Mouse (Mus musculus): ENCODE measurements around the gene Prkca. TPM values are rescaled to one million over a fixed set of nuclear protein-coding genes. Genes with fewer than 3 reads are reported as not detected.

Gene Prkca
- polyA plus RNA-seq, 1 experiment = 42.3 TPM

DNA sequence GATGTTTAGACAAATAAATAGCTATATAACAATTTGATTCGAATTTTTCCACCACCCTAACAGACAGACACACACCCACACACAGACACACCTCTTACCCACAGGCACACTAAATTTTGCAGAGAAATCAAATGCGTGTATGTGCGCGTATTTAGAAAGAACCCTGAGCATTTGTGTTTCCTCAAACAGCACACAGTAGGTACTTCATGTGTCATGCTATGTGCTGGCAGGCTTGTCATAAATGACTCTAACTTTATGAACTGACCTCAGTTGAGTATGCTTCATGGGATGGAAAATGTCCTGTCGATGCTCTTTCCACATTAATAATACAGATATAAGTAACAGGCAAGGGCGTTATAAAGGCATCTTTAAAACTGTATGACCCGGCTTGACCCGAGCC, 17.8 kb downstream of the Prkca start:
- Histone ChIP-seq H3K4me1 (ENCODE audit: control insufficient read depth, insufficient read depth, low read length) (peaks cover 4% of the 10 kb centered on the region; the same call in 1 of the 2 replicates), H3K4me3 (ENCODE audit: insufficient read depth, low read length) (no peak overlapping the region), H3K27ac (ENCODE audit: insufficient read depth, low read length) (no peak overlapping the region)
- TF ChIP-seq CTCF (IDR thresholded peaks at IDR 0.05; ENCODE audit: extremely low read depth, insufficient read depth, low read length) (no peak), POLR2A (IDR thresholded peaks at IDR 0.05; ENCODE audit: extremely low read depth, insufficient read depth, low read length) (no peak)

GRCm38 (mm10) chr11:108322156-108322555, 21.6 kb downstream of the Prkca start:
- no peak for TF ChIP-seq CTCF (IDR thresholded peaks at IDR 0.05; ENCODE audit: extremely low read depth, insufficient read depth, low read length)
- TF ChIP-seq POLR2A (IDR thresholded peaks at IDR 0.05; ENCODE audit: extremely low read depth, insufficient read depth, low read length) = no peak
- H3K27ac ChIP-seq (ENCODE audit: insufficient read depth, low read length) = no peak overlapping the region
- no peak overlapping the region for H3K4me3 ChIP-seq (ENCODE audit: insufficient read depth, low read length)
- peaks cover 2% of the 10 kb centered on the region; the same call in 1 of the 2 replicates for H3K4me1 ChIP-seq (ENCODE audit: control insufficient read depth, insufficient read depth, low read length)

DNA sequence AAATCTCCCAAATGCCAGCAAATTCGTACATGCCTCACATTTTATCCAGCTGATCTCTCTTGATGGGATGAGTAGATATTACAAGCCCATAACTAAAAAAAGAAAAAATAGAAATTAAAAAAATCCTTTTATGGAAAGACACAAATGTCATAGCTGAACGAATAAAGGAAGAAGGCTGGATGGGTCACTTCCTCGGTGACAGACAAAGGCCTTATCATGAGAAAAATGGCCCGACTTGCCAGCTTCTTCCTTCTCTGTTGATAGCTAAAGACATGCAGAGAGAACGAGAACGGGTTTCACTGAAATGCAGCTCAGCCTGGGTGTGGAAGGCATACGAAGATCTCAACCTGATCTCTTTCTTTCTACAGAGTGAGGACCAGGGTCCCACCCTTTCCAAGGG, 23.2 kb downstream of the Prkca start:
- no peak for TF ChIP-seq CTCF (IDR thresholded peaks at IDR 0.05; ENCODE audit: extremely low read depth, insufficient read depth, low read length)
- no peak for TF ChIP-seq POLR2A (IDR thresholded peaks at IDR 0.05; ENCODE audit: extremely low read depth, insufficient read depth, low read length)
- Histone ChIP-seq H3K4me1 (ENCODE audit: control insufficient read depth, insufficient read depth, low read length) (no peaks in the 10 kb centered on the region), H3K4me3 (ENCODE audit: insufficient read depth, low read length) (no peak overlapping the region), H3K27ac (ENCODE audit: insufficient read depth, low read length) (no peak overlapping the region)

GRCm38 (mm10) chr11:108319162-108319561, 24.6 kb downstream of the Prkca start:
- TF ChIP-seq CTCF (IDR thresholded peaks at IDR 0.05; ENCODE audit: extremely low read depth, insufficient read depth, low read length) (no peak), POLR2A (IDR thresholded peaks at IDR 0.05; ENCODE audit: extremely low read depth, insufficient read depth, low read length) (no peak)
- Histone ChIP-seq H3K4me1 (ENCODE audit: control insufficient read depth, insufficient read depth, low read length) (no peaks in the 10 kb centered on the region), H3K4me3 (ENCODE audit: insufficient read depth, low read length) (no peak overlapping the region), H3K27ac (ENCODE audit: insufficient read depth, low read length) (no peak overlapping the region)

DNA sequence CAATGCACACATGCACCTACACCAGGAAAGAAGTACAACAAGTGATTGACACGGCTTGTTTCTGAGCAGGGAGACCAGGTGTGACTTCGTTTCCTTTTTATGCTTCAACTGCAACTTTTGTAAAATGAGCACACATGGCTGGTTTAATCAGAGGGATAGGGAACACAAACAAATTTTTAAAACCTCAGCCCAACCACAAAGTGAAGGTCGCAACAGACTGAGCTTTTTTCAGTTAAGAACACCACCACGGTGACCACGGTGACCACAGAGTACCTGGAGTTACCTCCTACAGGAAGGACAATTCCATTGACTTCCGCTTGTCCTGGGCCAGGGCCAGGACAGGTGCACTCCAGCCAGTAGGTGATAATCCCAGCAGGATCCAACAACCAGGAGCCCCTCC, 25.9 kb downstream of the Prkca start:
- Histone ChIP-seq H3K27ac (ENCODE audit: insufficient read depth, low read length) (no peak overlapping the region), H3K4me3 (ENCODE audit: insufficient read depth, low read length) (no peak overlapping the region), H3K4me1 (ENCODE audit: control insufficient read depth, insufficient read depth, low read length) (peaks cover 1% of the 10 kb centered on the region; the same call in 1 of the 2 replicates)
- TF ChIP-seq CTCF (IDR thresholded peaks at IDR 0.05; ENCODE audit: extremely low read depth, insufficient read depth, low read length) (no peak), POLR2A (IDR thresholded peaks at IDR 0.05; ENCODE audit: extremely low read depth, insufficient read depth, low read length) (no peak)

DNA sequence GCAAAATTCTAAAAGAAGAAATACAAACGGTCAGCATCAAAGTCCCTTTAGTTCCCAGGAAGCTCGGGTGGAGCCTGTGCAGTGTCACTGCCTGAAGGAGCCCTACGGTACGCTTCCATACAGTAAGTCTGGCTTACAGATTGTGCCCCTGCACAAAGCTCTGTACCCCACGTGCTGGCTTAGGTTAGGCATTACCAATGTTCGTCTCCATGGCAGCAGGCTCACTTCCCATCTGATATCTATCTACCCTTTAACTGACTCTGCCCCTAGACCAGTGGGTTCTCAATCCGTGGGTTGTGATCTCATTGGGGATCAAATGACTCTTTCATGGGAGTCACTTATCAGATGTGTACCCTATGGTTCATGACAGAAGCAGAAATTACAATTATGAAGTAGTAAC, 28.0 kb downstream of the Prkca start:
- Histone ChIP-seq H3K27ac (ENCODE audit: insufficient read depth, low read length) (no peak overlapping the region), H3K4me3 (ENCODE audit: insufficient read depth, low read length) (no peak overlapping the region), H3K4me1 (ENCODE audit: control insufficient read depth, insufficient read depth, low read length) (peaks cover 3% of the 10 kb centered on the region)
- TF ChIP-seq CTCF (IDR thresholded peaks at IDR 0.05; ENCODE audit: extremely low read depth, insufficient read depth, low read length) (no peak), POLR2A (IDR thresholded peaks at IDR 0.05; ENCODE audit: extremely low read depth, insufficient read depth, low read length) (no peak)

GRCm38 (mm10) chr11:108312516-108312915, 31.2 kb downstream of the Prkca start:
- Histone ChIP-seq H3K27ac (ENCODE audit: insufficient read depth, low read length) (no peak overlapping the region), H3K4me3 (ENCODE audit: insufficient read depth, low read length) (no peak overlapping the region), H3K4me1 (ENCODE audit: control insufficient read depth, insufficient read depth, low read length) (peaks cover 3% of the 10 kb centered on the region)
- TF ChIP-seq CTCF (IDR thresholded peaks at IDR 0.05; ENCODE audit: extremely low read depth, insufficient read depth, low read length) (no peak), POLR2A (IDR thresholded peaks at IDR 0.05; ENCODE audit: extremely low read depth, insufficient read depth, low read length) (no peak)

DNA sequence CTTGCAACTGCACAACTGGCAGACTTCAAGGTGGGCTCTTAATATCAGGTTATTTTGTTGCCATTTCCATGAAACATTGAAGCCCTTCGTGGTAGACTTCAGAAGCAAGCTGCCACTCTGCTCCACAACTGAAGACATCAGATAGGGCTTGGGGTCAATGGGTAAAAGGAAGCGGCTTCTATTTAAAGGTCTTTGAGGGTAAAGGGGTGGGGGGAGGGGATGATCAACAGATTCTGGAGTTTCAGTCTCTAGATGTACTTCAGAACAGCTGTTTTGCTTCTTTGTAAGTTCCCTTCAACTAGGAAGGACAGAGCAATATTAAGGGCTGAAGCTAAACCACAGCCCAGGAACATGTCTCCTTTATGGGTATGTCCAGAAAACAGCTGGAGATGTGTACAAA, 31.8 kb downstream of the Prkca start:
- H3K4me3 ChIP-seq (ENCODE audit: insufficient read depth, low read length) = no peak overlapping the region
- peaks cover 3% of the 10 kb centered on the region for H3K4me1 ChIP-seq (ENCODE audit: control insufficient read depth, insufficient read depth, low read length)
- H3K27ac ChIP-seq (ENCODE audit: insufficient read depth, low read length) = no peak overlapping the region
- TF ChIP-seq CTCF (IDR thresholded peaks at IDR 0.05; ENCODE audit: extremely low read depth, insufficient read depth, low read length) (no peak), POLR2A (IDR thresholded peaks at IDR 0.05; ENCODE audit: extremely low read depth, insufficient read depth, low read length) (no peak)

- H3K27ac ChIP-seq (ENCODE audit: insufficient read depth, low read length) = no peak overlapping the region
- no peak overlapping the region for H3K4me3 ChIP-seq (ENCODE audit: insufficient read depth, low read length)
- H3K4me1 ChIP-seq (ENCODE audit: control insufficient read depth, insufficient read depth, low read length) = peaks cover 6% of the 10 kb centered on the region
- no peak for TF ChIP-seq POLR2A (IDR thresholded peaks at IDR 0.05; ENCODE audit: extremely low read depth, insufficient read depth, low read length)
- no peak for TF ChIP-seq CTCF (IDR thresholded peaks at IDR 0.05; ENCODE audit: extremely low read depth, insufficient read depth, low read length)
Measured at GRCm38 (mm10) chr11:108309791-108310190, 33.9 kb downstream of the Prkca start.

DNA sequence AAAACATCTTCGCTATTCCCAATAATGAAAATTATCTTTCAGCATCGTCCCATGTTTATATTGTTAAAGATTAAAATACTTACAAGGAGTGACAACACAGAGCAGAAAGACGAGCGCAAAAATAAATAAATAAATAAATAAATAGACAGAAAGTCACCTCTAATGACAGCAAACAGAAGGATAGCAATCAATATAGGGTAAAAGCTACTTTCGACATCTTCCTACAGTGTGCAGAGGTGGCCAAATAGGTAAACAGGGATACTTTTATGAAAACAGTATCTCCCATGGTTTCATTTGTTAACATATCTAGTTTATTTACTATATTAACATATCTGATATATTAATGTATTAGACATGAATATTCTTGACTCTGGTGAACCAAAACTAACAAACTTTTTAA, 35.5 kb downstream of the Prkca start:
- Histone ChIP-seq H3K4me3 (ENCODE audit: insufficient read depth, low read length) (no peak overlapping the region), H3K4me1 (ENCODE audit: control insufficient read depth, insufficient read depth, low read length) (peaks cover 6% of the 10 kb centered on the region), H3K27ac (ENCODE audit: insufficient read depth, low read length) (no peak overlapping the region)
- TF ChIP-seq POLR2A (IDR thresholded peaks at IDR 0.05; ENCODE audit: extremely low read depth, insufficient read depth, low read length) (no peak), CTCF (IDR thresholded peaks at IDR 0.05; ENCODE audit: extremely low read depth, insufficient read depth, low read length) (no peak)
